Mouse (Mus musculus) ES-E14 (cell line): ENCODE measurements around the gene Grm1.

Experiments used
- CHD2 ChIP-seq: IDR thresholded peaks from 2 replicates; pipeline ENCODE4 v1.6.1; 2014; ENCODE audit warnings: mild to moderate bottlenecking, low read depth, low read length, inconsistent platforms
- HCFC1 ChIP-seq: IDR thresholded peaks from 2 replicates; pipeline ENCODE4 v1.6.1; 2012; ENCODE audit warnings: low read length, inconsistent platforms, borderline replicate concordance; ENCODE audit not compliant: insufficient read depth
- MAFK ChIP-seq: IDR thresholded peaks from 2 replicates; pipeline ENCODE4 v1.6.1; 2014; ENCODE audit warnings: mild to moderate bottlenecking, low read depth, low read length, inconsistent platforms; ENCODE audit not compliant: insufficient read depth
- ZC3H11A ChIP-seq: IDR thresholded peaks from 2 replicates; pipeline ENCODE4 v1.6.1; 2012; ENCODE audit warnings: low read depth, mild to moderate bottlenecking, inconsistent platforms, low read length, borderline replicate concordance
- ZNF384 ChIP-seq: IDR thresholded peaks from 2 replicates; pipeline ENCODE4 v1.6.1; 2012; ENCODE audit warnings: low read depth, low read length, inconsistent platforms

GRCm38 (mm10) chr10:10689668-10690223 lies 392.4 kb downstream of the Grm1 start:
- TF ChIP-seq ZNF384, result no peak
- no peak for TF ChIP-seq MAFK
- no peak for TF ChIP-seq HCFC1
- no peak for TF ChIP-seq ZC3H11A
- no peak for TF ChIP-seq CHD2
